Mouse (Mus musculus) c-Kit-positive CD71-positive TER-119-negative erythroid progenitor cells, embryonic 14.5 days (primary cell): ENCODE results near the gene Prtn3.

ENCODE experiments used
- DNase-seq: peaks from one replicate; pipeline ENCODE4 v3.0.0-alpha.2; 2013; ENCODE audit warnings: low read depth

Prtn3 gene

GRCm38 (mm10) chr10:79874290-79874862 lies at the start of gene Prtn3, which contains the start of gene Plppr3:
TSS of gene Prtn3 (plus strand) at chr10:79874476.
TSS of gene Plppr3 (minus strand) at chr10:79874634.
- DNase-seq, result no peak

GRCm38 (mm10) chr10:79831583-79831982 lies 42.7 kb upstream of the Prtn3 start:
- DNase-seq, result no peak

- no peak for DNase-seq
These were observed 42.1 kb upstream of the Prtn3 start for GRCm38 (mm10) chr10:79832026-79832785.

GRCm38 (mm10) chr10:79832786-79833181 lies 41.5 kb upstream of the Prtn3 start:
- DNase-seq, result no peak

- DNase-seq, result peak; percentile 46
These were observed 39.4 kb upstream of the Prtn3 start for GRCm38 (mm10) chr10:79834769-79835398.

GRCm38 (mm10) chr10:79836918-79837317 lies 37.4 kb upstream of the Prtn3 start:
- DNase-seq, result no peak

GRCm38 (mm10) chr10:79838151-79838550 lies 36.1 kb upstream of the Prtn3 start:
- DNase-seq, result no peak

- DNase-seq, result no peak
These were observed 34.2 kb upstream of the Prtn3 start for GRCm38 (mm10) chr10:79840091-79840490.

- DNase-seq, result no peak
These were observed 33.4 kb upstream of the Prtn3 start for GRCm38 (mm10) chr10:79840644-79841551.

- no peak for DNase-seq
These were observed 32.0 kb upstream of the Prtn3 start for GRCm38 (mm10) chr10:79842322-79842721.

- no peak for DNase-seq
These were observed 30.8 kb upstream of the Prtn3 start for GRCm38 (mm10) chr10:79843476-79843875.

- no peak for DNase-seq
These were observed 27.7 kb upstream of the Prtn3 start for GRCm38 (mm10) chr10:79846553-79846952.

- no peak for DNase-seq
These were observed 24.2 kb upstream of the Prtn3 start for GRCm38 (mm10) chr10:79849941-79850628.

GRCm38 (mm10) chr10:79851653-79852052 lies 22.6 kb upstream of the Prtn3 start:
- DNase-seq, result no peak

- DNase-seq, result no peak
These were observed 22.0 kb upstream of the Prtn3 start for GRCm38 (mm10) chr10:79852107-79852789.

GRCm38 (mm10) chr10:79852827-79853226 lies 21.4 kb upstream of the Prtn3 start:
- no peak for DNase-seq

- peak; percentile 51 for DNase-seq
These were observed 20.9 kb upstream of the Prtn3 start for GRCm38 (mm10) chr10:79853392-79853791.

GRCm38 (mm10) chr10:79853860-79854795 lies 20.1 kb upstream of the Prtn3 start, which contains the start of gene Ptbp1:
TSS of gene Ptbp1 (plus strand) at chr10:79854427.
- DNase-seq, result peak; percentile 100

GRCm38 (mm10) chr10:79854801-79855541 lies 19.3 kb upstream of the Prtn3 start:
- DNase-seq, result peak; percentile 34
